Mouse (Mus musculus): ENCODE data around the gene Rhox2a.
"Not testable (repeated sequence)": the region's sequence is repeated elsewhere in the genome, so short reads cannot be mapped to it uniquely, and the experiment has no call there.

The Rhox2a gene

GRCm38 (mm10) chrX:37244676-37245075, at the start of gene Rhox2a:
Gene Rhox2a, plus strand, starts transcription at chrX:37244976.
- not testable (repeated sequence) for DNase-seq (ENCODE audit: low read depth, low spot score)

DNA sequence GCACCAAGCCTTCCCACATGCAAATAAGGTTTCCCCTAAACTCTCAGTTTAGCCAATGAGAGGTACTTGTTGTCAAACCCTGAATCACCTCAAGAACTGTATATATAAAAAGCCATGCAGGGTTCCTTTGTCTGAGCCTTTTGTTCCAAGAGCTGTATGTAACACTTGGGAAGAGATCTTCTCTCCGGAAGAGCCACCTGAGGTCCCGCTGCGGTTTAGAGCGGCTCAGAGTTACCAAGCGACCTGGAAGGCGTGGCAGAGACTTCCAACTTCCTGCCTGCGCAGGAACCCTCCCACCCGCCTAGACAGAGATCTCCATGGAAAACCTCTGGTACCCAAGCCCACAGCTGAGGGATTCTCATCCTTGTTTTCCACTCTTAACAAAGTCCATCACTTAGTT, 46.1 kb upstream of the Rhox2a start:
- no peak for DNase-seq (ENCODE audit: low read depth, low spot score)

GRCm38 (mm10) chrX:37210941-37211340, 33.8 kb upstream of the Rhox2a start, which contains the start of gene Gm9:
Gene Gm9, minus strand, starts transcription at chrX:37211041.
- DNase-seq (ENCODE audit: low read depth, low spot score), result no peak

DNA sequence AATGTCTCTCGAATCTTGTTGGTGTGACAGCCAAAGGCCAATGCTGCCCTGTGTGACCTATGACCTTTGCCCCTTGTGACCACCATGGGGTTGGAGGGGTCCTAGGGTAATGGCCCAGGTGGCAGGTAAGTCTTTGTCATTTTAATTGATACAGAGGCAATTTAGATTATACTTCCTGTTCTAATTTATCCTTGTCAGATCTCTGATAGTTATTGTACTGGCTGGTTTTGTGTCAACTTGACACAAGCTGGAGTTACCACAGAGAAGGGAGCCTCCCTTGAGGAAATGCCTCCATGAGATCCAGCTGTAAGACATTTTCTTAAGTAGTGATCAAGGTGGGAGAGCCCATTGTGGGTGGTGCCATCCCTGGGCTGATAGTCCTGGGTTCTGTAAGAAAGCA, 22.6 kb upstream of the Rhox2a start, which contains the start of gene Rhox1:
Rhox1 (minus strand) TSS at position 101 of the 400 bp plus-strand sequence.
- DNase-seq (ENCODE audit: low read depth, low spot score), result not testable (repeated sequence)

- not testable (repeated sequence) for DNase-seq (ENCODE audit: low read depth, low spot score)
Observed at GRCm38 (mm10) chrX:37249619-37250018, 4.8 kb downstream of the Rhox2a start, which contains the start of gene Rhox3a. Gene Rhox3a, plus strand, starts transcription at chrX:37249919.

GRCm38 (mm10) chrX:37265038-37265437, 20.3 kb downstream of the Rhox2a start, which contains the start of gene Rhox4a:
Gene Rhox4a, plus strand, starts transcription at chrX:37265338.
- not testable (repeated sequence) for DNase-seq (ENCODE audit: low read depth, low spot score)

Data from brain, adult 2 months (tissue).